In genomic region chr10:8364182-8364581, GRCm38 (mm10) we compare ENCODE assay signal across 31 mouse cellular contexts.
DNase-seq lines count a peak whose midpoint lies in the region; ATAC-seq and TF ChIP-seq lines count a peak whose summit lies in the region.
"Had no signal": no experiment of that assay in that cellular context is flagged by ENCODE, and none has a peak within 500 bp of the region (broad histone marks: within the 10 kb centered on the region; RNA-seq: fewer than 3 reads in every experiment).

No protein-coding gene starts in this region.

- DNase-seq in forebrain, embryonic 11.5 days (ENCODE audit: low spot score): no peak
- no peak for DNase-seq in midbrain, postnatal 0 days (ENCODE audit: low spot score)
- DNase-seq in R1 (ENCODE audit: low read depth, low spot score): peak; percentile 96
- no peak for DNase-seq in kidney, postnatal 10 days
- DNase-seq: adrenal gland, adult 8-10 months; adrenal gland, postnatal 25 days; B cell, adult 2 months; cerebellum, adult 11 months; cerebellum, adult 2 months; cerebellum, adult 9-11 months; cerebellum, postnatal 25 days; gastrocnemius, postnatal 10 days; gastrocnemius, postnatal 36 days; heart, adult 2 months; heart, postnatal 14 days; heart, postnatal 4 days had no signal

- H3K4me2 ChIP-seq in forebrain, embryonic 16.5 days (ENCODE audit: low read length): no peak overlapping the region
- H3K4me2 ChIP-seq in forebrain, embryonic 11.5 days (ENCODE audit: low read depth, low read length, severe bottlenecking): no peak overlapping the region
- no peak overlapping the region for H3K4me2 ChIP-seq in midbrain, postnatal 0 days (ENCODE audit: low read depth, low read length, poor library complexity, severe bottlenecking)
- no peak overlapping the region for H3K4me2 ChIP-seq in midbrain, embryonic 15.5 days
- H3K4me2 ChIP-seq: embryonic facial prominence, embryonic 12.5 days; embryonic facial prominence, embryonic 15.5 days; forebrain, embryonic 12.5 days; heart, embryonic 13.5 days; hindbrain, embryonic 14.5 days had no signal

- ATAC-seq in forebrain, embryonic 16.5 days: 0 out of 2 replicates have a peak, but pooled peaks have one; percentile 10
- ATAC-seq in forebrain, embryonic 11.5 days (replicated peaks; ENCODE audit: low FRiP score): no peak
- no peak for ATAC-seq in midbrain, postnatal 0 days (ENCODE audit: low FRiP score)
- ATAC-seq in midbrain, embryonic 15.5 days (replicated peaks): no peak
- no peak for ATAC-seq in cerebellum, adult (ENCODE audit: insufficient number of reproducible peaks, low FRiP score, low TSS enrichment)
- ATAC-seq: activated CD4-positive, CD25-positive, alpha-beta regulatory T cell, adult 4 months; hindbrain, postnatal 0 days; inflammation-experienced regulatory T-cells, adult 6 months; intestine, embryonic 16.5 days; Patski had no signal

- no peaks in the 10 kb centered on the region for H3K27me3 ChIP-seq in forebrain, embryonic 16.5 days (replicated peaks; ENCODE audit: control insufficient read depth, insufficient read depth, low read length)
- no peaks in the 10 kb centered on the region for H3K27me3 ChIP-seq in forebrain, embryonic 11.5 days (ENCODE audit: control insufficient read depth, insufficient read depth, low read length)
- H3K27me3 ChIP-seq in midbrain, postnatal 0 days (ENCODE audit: insufficient read depth, low read length): no peaks in the 10 kb centered on the region
- no peaks in the 10 kb centered on the region for H3K27me3 ChIP-seq in midbrain, embryonic 15.5 days (replicated peaks)
- H3K27me3 ChIP-seq: CH12.LX; embryonic facial prominence, embryonic 12.5 days; embryonic facial prominence, embryonic 15.5 days; heart, embryonic 13.5 days; Patski had no signal

- no peak overlapping the region for H3K9ac ChIP-seq in forebrain, embryonic 16.5 days (replicated peaks; ENCODE audit: low read depth, low read length)
- H3K9ac ChIP-seq in forebrain, embryonic 11.5 days (ENCODE audit: low read length): no peak overlapping the region
- H3K9ac ChIP-seq in midbrain, postnatal 0 days (replicated peaks; ENCODE audit: low read length, poor library complexity, severe bottlenecking): no peak overlapping the region
- no peak overlapping the region for H3K9ac ChIP-seq in midbrain, embryonic 15.5 days
- H3K9ac ChIP-seq: embryonic facial prominence, embryonic 12.5 days; embryonic facial prominence, embryonic 15.5 days; forebrain, embryonic 12.5 days; heart, embryonic 13.5 days; hindbrain, embryonic 14.5 days had no signal

- no peaks in the 10 kb centered on the region for H3K9me3 ChIP-seq in forebrain, embryonic 16.5 days (ENCODE audit: control insufficient read depth, low read length)
- no peaks in the 10 kb centered on the region for H3K9me3 ChIP-seq in forebrain, embryonic 11.5 days (ENCODE audit: control insufficient read depth, low read length)
- H3K9me3 ChIP-seq in midbrain, postnatal 0 days (ENCODE audit: low read length): no peaks in the 10 kb centered on the region
- H3K9me3 ChIP-seq in midbrain, embryonic 15.5 days: no peaks in the 10 kb centered on the region
- H3K9me3 ChIP-seq: embryonic facial prominence, embryonic 12.5 days; embryonic facial prominence, embryonic 15.5 days; forebrain, embryonic 12.5 days; heart, embryonic 10.5 days; heart, embryonic 13.5 days had no signal

- WGBS in forebrain, embryonic 16.5 days: 6% methylated on average over 3 of the region's 3 CpGs
- 14% methylated on average over 3 of the region's 3 CpGs for WGBS in forebrain, embryonic 11.5 days
- 21% methylated on average over 3 of the region's 3 CpGs for WGBS in midbrain, postnatal 0 days
- 18% methylated on average over 3 of the region's 3 CpGs for WGBS in midbrain, embryonic 15.5 days

- TF ChIP-seq CTCF in midbrain, postnatal 0 days (IDR thresholded peaks at IDR 0.05): no peak

- H3K4me1 ChIP-seq in forebrain, embryonic 16.5 days (replicated peaks; ENCODE audit: control insufficient read depth, insufficient read depth, low read length): peaks cover 3% of the 10 kb centered on the region
- no peaks in the 10 kb centered on the region for H3K4me1 ChIP-seq in forebrain, embryonic 11.5 days (replicated peaks; ENCODE audit: control insufficient read depth, insufficient read depth, low read length)
- H3K4me1 ChIP-seq in midbrain, postnatal 0 days (ENCODE audit: insufficient read depth, low read length): no peaks in the 10 kb centered on the region
- 0 out of 2 replicates have a peak, but pooled peaks cover 3% of the 10 kb centered on the region for H3K4me1 ChIP-seq in midbrain, embryonic 15.5 days
- H3K4me1 ChIP-seq: embryonic facial prominence, embryonic 12.5 days; embryonic facial prominence, embryonic 15.5 days; heart, embryonic 10.5 days; heart, embryonic 13.5 days had no signal

- no peak overlapping the region for H3K27ac ChIP-seq in forebrain, embryonic 16.5 days (ENCODE audit: low read length)
- no peak overlapping the region for H3K27ac ChIP-seq in forebrain, embryonic 11.5 days (ENCODE audit: low read depth, low read length)
- H3K27ac ChIP-seq in midbrain, postnatal 0 days (ENCODE audit: low read depth, low read length): 0 out of 2 replicates have a peak overlapping the region, but pooled peaks have one; percentile 6
- no peak overlapping the region for H3K27ac ChIP-seq in midbrain, embryonic 15.5 days
- H3K27ac ChIP-seq: embryonic facial prominence, embryonic 12.5 days; embryonic facial prominence, embryonic 15.5 days; forebrain, embryonic 12.5 days; heart, adult 2 months; heart, embryonic 10.5 days; heart, embryonic 13.5 days; hindbrain, embryonic 14.5 days; hindbrain, postnatal 0 days had no signal

- H3K4me3 ChIP-seq in forebrain, embryonic 16.5 days (replicated peaks; ENCODE audit: low read length): no peak overlapping the region
- H3K4me3 ChIP-seq in forebrain, embryonic 11.5 days (ENCODE audit: low read depth, low read length): no peak overlapping the region
- H3K4me3 ChIP-seq in midbrain, postnatal 0 days (ENCODE audit: low read depth, low read length): no peak overlapping the region
- H3K4me3 ChIP-seq in midbrain, embryonic 15.5 days: no peak overlapping the region
- H3K4me3 ChIP-seq: embryonic facial prominence, embryonic 12.5 days; embryonic facial prominence, embryonic 15.5 days; forebrain, embryonic 12.5 days; heart, adult 2 months; heart, embryonic 10.5 days; heart, embryonic 13.5 days had no signal

- H3K36me3 ChIP-seq in forebrain, embryonic 16.5 days (ENCODE audit: control insufficient read depth, insufficient read depth): no peaks in the 10 kb centered on the region
- H3K36me3 ChIP-seq in forebrain, embryonic 11.5 days (ENCODE audit: control insufficient read depth, insufficient read depth, low read length): no peaks in the 10 kb centered on the region
- H3K36me3 ChIP-seq in midbrain, postnatal 0 days (ENCODE audit: insufficient read depth, low read length): no peaks in the 10 kb centered on the region
- H3K36me3 ChIP-seq in midbrain, embryonic 15.5 days (replicated peaks): no peaks in the 10 kb centered on the region
- H3K36me3 ChIP-seq: embryonic facial prominence, embryonic 12.5 days; embryonic facial prominence, embryonic 15.5 days; forebrain, embryonic 12.5 days; heart, embryonic 10.5 days; heart, embryonic 13.5 days had no signal
